Mouse (Mus musculus) megakaryocyte-erythroid progenitor cell, adult 5-6 weeks (primary cell): ENCODE results near the gene Camkmt. TPM values are rescaled to one million over a fixed set of nuclear protein-coding genes. Genes with fewer than 3 reads are reported as not detected.

Source experiments
- ATAC-seq: replicated peaks from 2 replicates; pipeline ENCODE4 v1.8.0; 2016; ENCODE audit warnings: mild to moderate bottlenecking, inconsistent platforms; ENCODE audit not compliant: severe bottlenecking, poor library complexity, low FRiP score, low TSS enrichment
- total RNA-seq, 2 experiments: library from RNA; stranded (forward) in 1 of 2; stranded (reverse) in 1 of 2; fragments of 200-1000, 215-1000 nt in 1 of 2; fragments of >200 nt in 1 of 2; fragmentation: Nextera tagmentation in 1 of 2; gene quantifications; 2 replicates each; pipeline ENCODE4 v1.2.3; 2014 to 2017

Camkmt gene
- total RNA-seq (2014; fragmentation: Nextera tagmentation) (5.6 and 7.8 TPM in 2 replicates), total RNA-seq (2017) (1.6 and 3.1 TPM in 2 replicates)

DNA sequence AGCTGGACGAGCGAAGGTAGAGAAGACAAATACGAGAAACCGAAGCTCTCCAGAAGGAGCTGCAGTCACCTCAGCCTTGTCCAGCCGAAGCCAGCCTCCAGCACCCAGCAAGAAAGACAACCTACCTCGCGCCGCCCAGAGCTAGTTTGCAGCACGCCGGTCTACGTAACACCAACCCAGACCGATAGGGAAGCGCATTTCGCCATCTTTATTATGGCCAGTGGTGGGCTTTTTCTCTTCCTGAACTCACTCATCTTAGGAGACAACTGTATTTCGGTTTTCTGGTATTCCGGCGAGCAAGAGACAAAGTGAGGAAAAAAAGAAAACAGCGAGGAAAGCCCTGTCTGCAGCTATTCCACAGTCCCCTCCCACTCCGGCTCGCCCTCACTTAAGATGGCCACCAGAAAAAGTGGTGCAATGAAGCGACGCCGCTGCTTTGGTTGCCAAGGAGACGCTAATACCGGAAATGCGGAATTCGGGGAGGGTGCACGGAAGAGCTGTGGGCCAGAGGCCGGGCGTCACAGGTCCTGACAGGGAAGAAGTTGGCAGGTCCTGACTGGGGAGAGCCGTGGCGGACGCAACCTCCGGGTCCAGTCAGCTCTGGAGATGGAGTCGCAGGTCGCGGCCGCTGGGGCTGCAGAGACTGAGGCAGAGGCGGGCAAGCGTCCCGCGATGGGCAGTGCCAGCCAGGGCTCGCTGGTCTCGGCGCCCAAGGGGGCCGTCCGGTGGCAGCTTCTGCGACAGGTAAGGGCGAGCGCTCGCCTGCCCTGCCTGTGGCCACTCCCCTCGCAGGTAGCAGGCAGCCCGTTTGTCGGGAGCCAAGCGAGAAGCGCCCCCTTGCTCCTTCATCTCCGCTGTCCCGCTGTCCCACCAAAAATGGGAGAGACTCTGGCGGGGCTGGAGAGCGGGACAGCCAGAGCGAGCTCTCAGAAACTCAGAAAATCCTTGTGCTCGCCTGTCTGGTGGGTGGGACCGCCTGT lies at the start of gene Camkmt, which contains the start of gene Prepl:
Gene Camkmt, plus strand, starts transcription at position 433 of the 980 bp plus-strand sequence.
Gene Prepl, minus strand, starts transcription at position 122 of the 980 bp plus-strand sequence.
- peak; percentile 95 for ATAC-seq

GRCm38 (mm10) chr17:85040913-85041312 lies 49.4 kb upstream of the Camkmt start:
- ATAC-seq: no peak

DNA sequence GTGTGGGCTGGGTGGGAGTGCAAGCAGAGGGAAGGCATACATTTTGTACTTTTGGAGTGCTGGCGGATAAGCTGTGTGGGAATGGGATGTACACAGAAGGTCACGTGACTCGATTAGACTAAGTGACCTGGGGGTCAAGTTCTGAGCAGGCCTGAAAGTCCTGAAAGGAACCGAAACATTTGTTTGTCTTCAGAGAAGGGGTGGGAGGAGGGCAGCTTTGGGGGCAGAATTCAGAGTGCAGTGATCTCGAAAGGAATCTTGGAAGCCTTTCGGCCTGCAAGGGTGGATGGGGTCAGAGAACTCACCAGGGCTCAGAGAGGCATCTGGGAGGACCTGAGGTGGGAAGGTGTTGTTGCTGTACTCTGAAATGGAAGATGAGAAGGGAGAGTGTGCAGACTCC lies 47.9 kb upstream of the Camkmt start:
- no peak for ATAC-seq

- ATAC-seq: no peak
These were observed 46.9 kb upstream of the Camkmt start for GRCm38 (mm10) chr17:85043404-85043816.

- ATAC-seq: no peak
These were observed 45.9 kb upstream of the Camkmt start for GRCm38 (mm10) chr17:85044466-85044865.

GRCm38 (mm10) chr17:85045160-85045559 lies 45.2 kb upstream of the Camkmt start:
- ATAC-seq: no peak

DNA sequence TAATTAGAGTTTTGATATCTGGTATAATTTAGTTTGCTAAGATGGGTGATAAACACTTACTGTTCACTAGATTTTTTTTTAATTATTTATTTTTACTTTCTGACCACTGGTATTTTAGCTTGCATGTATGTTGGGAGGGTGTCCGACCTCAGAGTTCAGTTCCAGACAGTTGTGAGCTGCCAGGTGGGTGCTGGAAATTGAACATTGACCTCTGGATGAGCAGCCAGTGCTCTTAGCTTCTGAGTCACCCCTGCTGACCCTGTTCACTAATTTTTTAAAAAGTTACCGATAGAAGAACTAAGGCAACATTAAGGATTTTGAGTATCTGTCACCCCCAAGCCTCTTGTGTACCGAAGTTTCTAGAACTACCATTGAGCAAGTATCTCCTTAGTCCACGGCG lies 42.0 kb upstream of the Camkmt start:
- ATAC-seq: no peak

DNA sequence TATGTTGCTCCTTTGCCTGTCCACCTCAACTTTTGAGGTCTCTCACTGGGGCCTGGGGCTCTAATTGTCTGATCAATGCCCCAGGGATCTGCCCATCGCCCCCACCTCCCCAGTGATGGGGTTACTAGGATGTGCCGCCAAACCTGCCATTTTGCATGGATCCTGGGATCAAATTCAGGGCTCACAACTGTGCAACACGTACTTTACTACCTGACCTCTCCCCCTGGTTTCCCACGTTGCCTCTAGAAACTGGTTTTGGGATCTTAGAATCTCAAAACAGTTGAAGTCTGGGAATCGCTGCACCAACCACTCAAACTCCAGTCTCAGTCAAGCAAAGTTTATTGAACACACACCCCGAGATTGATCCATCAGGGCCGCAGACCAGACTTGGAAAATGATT lies 32.1 kb upstream of the Camkmt start:
- ATAC-seq: no peak

- ATAC-seq: no peak
These were observed 31.2 kb upstream of the Camkmt start for GRCm38 (mm10) chr17:85059136-85059535.

- ATAC-seq: peak; percentile 80
These were observed 26.8 kb upstream of the Camkmt start for GRCm38 (mm10) chr17:85063560-85063959.

DNA sequence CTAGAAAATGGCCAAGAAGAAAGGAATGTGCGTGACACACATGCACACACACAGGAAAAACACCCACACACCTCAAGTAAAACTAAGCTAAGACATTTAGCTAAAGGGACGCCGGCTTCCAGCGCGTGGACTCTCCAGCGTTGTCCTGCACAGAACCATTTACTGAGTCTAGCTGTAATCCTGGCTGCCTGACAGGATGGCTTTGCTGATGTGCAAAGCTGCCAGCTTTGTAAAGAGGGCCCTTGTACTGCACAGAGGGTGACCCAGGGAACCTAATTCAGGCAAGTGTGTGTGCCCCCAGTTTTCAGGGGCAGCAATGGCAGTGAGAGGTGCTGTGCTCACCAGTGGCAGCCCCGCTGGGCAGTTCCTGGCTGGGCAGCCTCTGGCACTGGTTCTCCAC lies 23.0 kb upstream of the Camkmt start:
- ATAC-seq: no peak

- ATAC-seq: no peak
These were observed 19.7 kb upstream of the Camkmt start for GRCm38 (mm10) chr17:85070658-85071057.

DNA sequence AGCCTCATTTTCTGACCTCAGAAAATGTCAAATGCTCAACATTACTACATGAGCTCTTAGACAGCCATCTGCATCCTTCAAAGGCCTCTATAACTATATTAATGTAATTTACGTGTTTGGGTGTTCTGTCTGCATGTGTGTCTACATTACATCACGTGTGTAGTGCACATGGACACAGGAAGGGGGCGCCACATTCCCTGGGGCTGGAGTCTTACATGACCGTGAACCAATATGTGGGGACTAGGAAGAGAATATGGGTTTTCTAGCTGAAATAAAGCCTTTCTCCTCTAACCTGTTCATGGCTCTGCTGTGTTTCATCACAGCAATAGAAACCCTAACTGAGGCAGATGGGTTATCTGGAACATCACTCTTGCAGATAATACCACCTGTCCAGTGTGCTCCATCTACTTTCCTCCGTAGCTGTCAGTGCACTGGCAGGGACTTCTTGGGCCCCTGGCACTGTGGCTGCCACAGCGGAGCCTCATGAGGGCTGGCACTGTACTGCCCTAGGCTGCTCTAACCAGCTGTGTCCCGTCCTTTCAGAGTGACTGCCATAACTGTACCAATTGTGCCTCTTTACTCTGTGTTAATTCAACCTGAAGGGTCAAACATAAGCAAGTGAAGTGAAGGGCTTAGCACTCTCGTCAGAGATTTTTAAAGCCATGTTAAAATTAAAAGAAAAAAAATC lies 19.1 kb upstream of the Camkmt start:
- ATAC-seq: no peak

- ATAC-seq: no peak
These were observed 18.0 kb upstream of the Camkmt start for GRCm38 (mm10) chr17:85072383-85072782.

- ATAC-seq: no peak
These were observed 17.1 kb upstream of the Camkmt start for GRCm38 (mm10) chr17:85073214-85073613.

DNA sequence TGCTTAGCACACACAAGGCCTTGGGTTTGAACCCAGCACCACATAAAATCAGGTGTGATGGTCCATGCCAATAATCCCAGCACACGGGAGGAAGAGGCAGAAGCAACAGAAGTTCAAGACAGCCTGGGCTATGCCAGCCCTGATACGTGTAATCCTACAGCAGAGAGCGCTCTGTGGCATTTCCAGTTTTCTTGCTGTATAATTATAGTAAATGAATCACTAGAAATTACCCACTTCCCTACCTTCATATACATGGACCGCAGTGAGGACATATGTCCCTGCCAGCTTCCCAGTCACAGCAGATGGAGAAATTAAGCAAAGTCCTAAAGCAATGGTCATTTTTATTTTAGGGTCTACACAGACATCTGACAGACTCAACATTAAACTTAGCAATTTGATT lies 16.3 kb upstream of the Camkmt start:
- no peak for ATAC-seq

DNA sequence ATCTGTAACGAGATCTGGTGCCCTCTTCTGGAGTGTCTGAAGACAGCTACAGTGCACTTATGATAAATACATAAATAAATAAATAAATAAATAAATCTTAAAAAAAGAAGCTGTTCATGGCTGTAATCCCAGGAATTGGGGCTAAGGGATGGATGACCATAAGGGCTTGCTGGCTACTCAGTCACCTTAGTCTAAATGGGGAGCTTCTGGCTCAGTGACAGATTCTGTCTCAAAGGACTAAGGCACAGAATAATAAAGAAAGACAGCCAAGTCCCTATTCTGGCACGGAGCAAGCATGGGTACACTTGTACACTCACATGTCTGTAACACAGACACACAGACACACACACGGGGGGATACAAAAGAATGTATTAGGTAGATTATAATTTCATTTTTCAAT lies 11.1 kb upstream of the Camkmt start:
- no peak for ATAC-seq

- no peak for ATAC-seq
These were observed 9.6 kb upstream of the Camkmt start for GRCm38 (mm10) chr17:85080781-85081180.

DNA sequence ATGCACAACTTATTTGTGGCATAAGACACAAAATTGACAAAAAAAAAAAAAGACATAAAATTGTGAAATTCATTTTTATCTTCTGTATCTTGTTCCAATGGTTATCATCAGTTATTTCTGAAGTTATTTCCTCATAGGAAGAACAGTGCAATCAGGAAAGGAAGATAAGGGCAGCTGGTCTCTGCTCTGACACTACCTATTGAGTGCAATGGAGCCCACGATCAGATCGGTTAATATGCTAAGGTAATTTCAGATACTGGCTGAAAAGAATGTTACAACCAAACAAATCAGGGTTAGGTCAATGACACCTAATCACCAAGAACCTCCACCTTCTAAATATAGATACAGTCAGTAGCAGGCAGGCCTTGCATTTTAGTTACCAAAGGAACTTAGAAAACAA lies 5.0 kb upstream of the Camkmt start:
- ATAC-seq: no peak

DNA sequence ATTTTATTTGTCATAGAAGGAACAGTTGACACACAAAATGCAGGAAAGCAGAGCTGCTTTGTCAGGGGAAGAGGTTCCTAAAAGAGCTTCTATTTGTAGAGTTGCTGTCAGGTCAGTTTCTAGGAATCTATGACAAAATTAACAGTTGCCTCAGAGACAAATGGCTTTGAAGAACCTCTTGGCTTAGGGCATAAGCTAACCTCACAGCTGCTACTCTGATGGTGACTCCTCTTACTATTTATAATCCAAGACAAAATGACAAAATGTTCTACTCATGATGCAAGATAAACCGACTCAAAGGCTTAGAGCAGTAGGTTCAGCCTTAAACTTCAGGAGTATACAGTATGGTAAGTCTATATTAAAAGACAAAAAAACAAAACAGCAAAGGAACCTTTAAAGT lies 3.9 kb upstream of the Camkmt start:
- no peak for ATAC-seq
